In the genomic region with DNA sequence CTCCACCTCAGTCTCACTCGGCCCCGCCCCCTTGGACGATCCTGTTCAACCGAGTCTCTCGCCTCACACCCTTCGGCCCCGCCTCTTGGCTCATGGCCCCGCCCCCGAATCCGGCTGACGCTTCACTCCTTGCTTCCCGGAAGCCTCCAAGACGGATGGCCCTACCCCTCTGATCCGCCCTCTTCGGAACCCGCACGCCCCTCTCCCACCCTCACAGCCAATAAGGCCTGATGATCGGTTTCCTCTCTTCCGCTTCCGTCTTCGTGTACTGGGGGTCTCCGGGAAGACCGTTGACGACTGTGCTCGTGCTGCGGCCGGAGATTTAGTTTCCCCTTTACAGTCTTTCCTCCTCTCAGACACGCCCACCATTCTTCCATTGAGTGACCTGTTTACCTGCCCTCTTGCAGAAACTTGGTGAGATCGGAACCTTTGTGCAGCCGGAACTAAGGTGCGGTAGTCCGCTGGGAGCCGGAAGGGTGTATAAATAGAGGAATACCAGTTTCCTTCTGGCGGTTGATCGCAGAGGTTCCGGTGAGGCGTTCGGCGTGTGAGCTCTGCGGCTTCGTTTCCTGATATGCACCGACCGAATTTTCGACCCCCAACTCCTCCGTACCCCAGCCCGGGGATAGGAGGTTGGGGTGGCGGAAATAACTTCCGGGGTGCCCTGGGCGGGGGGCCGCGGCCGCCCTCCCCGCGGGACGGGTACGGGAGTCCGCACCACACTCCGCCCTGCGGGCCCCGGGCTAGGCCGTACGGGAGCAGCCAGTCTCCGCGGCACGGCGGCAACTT, we compare ENCODE assay signal across 7 mouse cellular contexts. TPM values are rescaled to one million over a fixed set of nuclear protein-coding genes. Genes with fewer than 3 reads are reported as not detected.
DNase-seq lines count a peak whose midpoint lies in the region; ATAC-seq lines count a peak whose summit lies in the region.

TSS of gene Mplkip (plus strand) at position 282 of the 789 bp plus-strand sequence.
TSS of gene Sugct (minus strand) at position 643 of the 789 bp plus-strand sequence.

- peak within 1 kb of the TSS; percentile 74 for H3K4me2 ChIP-seq in intestine, embryonic 16.5 days (ENCODE audit: low read depth, low read length)
- peak within 1 kb of the TSS; percentile 62 for H3K4me2 ChIP-seq in midbrain, embryonic 11.5 days

- intact Hi-C loops in left cerebral cortex, postnatal 36 days (cut with DNase I) = loop anchor here (2.0 kb wide), 1 partner anchor 110 kb away; the partner anchor contains the start of gene Cdk13

- DNase-seq in adrenal gland, adult 8-10 months = peak; percentile 100
- peak; percentile 100 for DNase-seq in embryo, embryonic 9.5 days (ENCODE audit: extremely low spot score)
- peak; percentile 100 for DNase-seq in gastrocnemius, postnatal 4 days (ENCODE audit: low spot score in 2 of 2)
- DNase-seq in left cerebral cortex, postnatal 36 days (ENCODE audit: low spot score in 2 of 2) = peak; percentile 98 to 99
- DNase-seq in midbrain, embryonic 11.5 days (ENCODE audit: low spot score, missing footprints) = peak; percentile 100
- DNase-seq in skeletal muscle tissue, adult 2 months (ENCODE audit: low read depth, low spot score) = peak; percentile 100

- H3K27ac ChIP-seq in intestine, embryonic 16.5 days (ENCODE audit: low read length) = peak within 1 kb of the TSS; percentile 95
- H3K27ac ChIP-seq in midbrain, embryonic 11.5 days (ENCODE audit: low read depth, low read length) = peak within 1 kb of the TSS; percentile 74

- peaks cover 6% of the 10 kb centered on the region; the same call in 1 of the 2 replicates for H3K4me1 ChIP-seq in intestine, embryonic 16.5 days (ENCODE audit: control insufficient read depth, insufficient read depth, low read length)
- 0 out of 2 replicates have a peak, but pooled peaks cover 4% of the 10 kb centered on the region for H3K4me1 ChIP-seq in midbrain, embryonic 11.5 days (ENCODE audit: control insufficient read depth, insufficient read depth, low read length)

- WGBS in intestine, embryonic 16.5 days = under 1% methylated on average over 66 of the region's 66 CpGs
- under 1% methylated on average over 50 of the region's 66 CpGs for WGBS in midbrain, embryonic 11.5 days

- peak within 1 kb of the TSS; percentile 96 for H3K9ac ChIP-seq in intestine, embryonic 16.5 days (ENCODE audit: low read depth, low read length)
- H3K9ac ChIP-seq in midbrain, embryonic 11.5 days (ENCODE audit: low read length) = peak within 1 kb of the TSS; percentile 89

- H3K4me3 ChIP-seq in intestine, embryonic 16.5 days (ENCODE audit: low read length) = peak within 1 kb of the TSS; percentile 76
- H3K4me3 ChIP-seq in midbrain, embryonic 11.5 days (ENCODE audit: low read depth, low read length) = peak within 1 kb of the TSS; percentile 79

- H3K36me3 ChIP-seq in intestine, embryonic 16.5 days (ENCODE audit: control insufficient read depth, insufficient read depth, low read length) = no peaks in the 10 kb centered on the region
- H3K36me3 ChIP-seq in midbrain, embryonic 11.5 days (ENCODE audit: control insufficient read depth, insufficient read depth, low read length) = no peaks in the 10 kb centered on the region

- peak; percentile 98 for ATAC-seq in intestine, embryonic 16.5 days
- peak; percentile 99 for ATAC-seq in midbrain, embryonic 11.5 days (ENCODE audit: low FRiP score)

- no peaks in the 10 kb centered on the region for H3K27me3 ChIP-seq in intestine, embryonic 16.5 days (replicated peaks; ENCODE audit: control insufficient read depth, insufficient read depth, low read length)
- H3K27me3 ChIP-seq in midbrain, embryonic 11.5 days (ENCODE audit: control insufficient read depth, insufficient read depth, low read length) = no peaks in the 10 kb centered on the region

- no peaks in the 10 kb centered on the region for H3K9me3 ChIP-seq in intestine, embryonic 16.5 days (ENCODE audit: control insufficient read depth, low read length)
- no peaks in the 10 kb centered on the region for H3K9me3 ChIP-seq in midbrain, embryonic 11.5 days (ENCODE audit: control insufficient read depth, low read length)

RNA-seq across cellular contexts. Expression of gene Mplkip, which starts in this region (rescaled TPM):
- total RNA-seq in adrenal gland, adult 8-10 months (2022) = 10 to 100 TPM; 19.8 to 27.5 (median 22.7) TPM
- 10 to 100 TPM; 15.1 to 16.4 TPM for total RNA-seq in gastrocnemius, postnatal 4 days (2021)
- 33.9 and 37.3 TPM in 2 replicates for polyA plus RNA-seq in intestine, embryonic 16.5 days (2015; fragmentation: Nextera tagmentation; extraction: Ambion mirVana)
- total RNA-seq in left cerebral cortex, postnatal 36 days (2021) = 10 to 100 TPM; 14.4 to 19.9 TPM
- polyA plus RNA-seq in midbrain, embryonic 11.5 days (2014; fragmentation: Nextera tagmentation; extraction: Ambion mirVana) = 59.5 and 60.0 TPM in 2 replicates

RNA-seq across cellular contexts. Expression of gene Sugct, which starts in this region (rescaled TPM):
- 10 to 100 TPM in 2 of 4 experiments, 1 to 10 TPM in 2; 5.8 to 11.2 (median 8.4) TPM for total RNA-seq in adrenal gland, adult 8-10 months (2022)
- 1 to 10 TPM; 1.1 to 1.7 TPM for total RNA-seq in gastrocnemius, postnatal 4 days (2021)
- polyA plus RNA-seq in intestine, embryonic 16.5 days (2015; fragmentation: Nextera tagmentation; extraction: Ambion mirVana) = 7.9 and 8.2 TPM in 2 replicates
- total RNA-seq in left cerebral cortex, postnatal 36 days (2021) = 1 to 10 TPM; 2.0 to 2.1 TPM
- 3.0 and 3.3 TPM in 2 replicates for polyA plus RNA-seq in midbrain, embryonic 11.5 days (2014; fragmentation: Nextera tagmentation; extraction: Ambion mirVana)

Comparison
In these comparisons a context has a peak if more than half of its experiments do, and no peak if none do; other contexts are left out.
1. Peak in every context shown above with its lines: DNase-seq, ATAC-seq, H3K4me3 ChIP-seq and H3K27ac ChIP-seq.